Mouse (Mus musculus): ENCODE data around the gene Lonrf2. TPM values are rescaled to one million over a fixed set of nuclear protein-coding genes. Genes with fewer than 3 reads are reported as not detected.

Lonrf2 gene
- total RNA-seq (2021): 1 to 10 TPM; 3.0 to 3.7 TPM
- long read RNA-seq, experiment 1, full-length matches to known transcripts: 3 of 3 reads
- long read RNA-seq, experiment 1, partial matches to known transcripts: 0 of 3 reads
- long read RNA-seq, experiment 1, other reads (novel, unspliced or antisense): 0 of 3 reads
- long read RNA-seq, experiment 2, full-length matches to known transcripts: 2 of 2 reads
- long read RNA-seq, experiment 2, partial matches to known transcripts: 0 of 2 reads
- long read RNA-seq, experiment 2, other reads (novel, unspliced or antisense): 0 of 2 reads

DNA sequence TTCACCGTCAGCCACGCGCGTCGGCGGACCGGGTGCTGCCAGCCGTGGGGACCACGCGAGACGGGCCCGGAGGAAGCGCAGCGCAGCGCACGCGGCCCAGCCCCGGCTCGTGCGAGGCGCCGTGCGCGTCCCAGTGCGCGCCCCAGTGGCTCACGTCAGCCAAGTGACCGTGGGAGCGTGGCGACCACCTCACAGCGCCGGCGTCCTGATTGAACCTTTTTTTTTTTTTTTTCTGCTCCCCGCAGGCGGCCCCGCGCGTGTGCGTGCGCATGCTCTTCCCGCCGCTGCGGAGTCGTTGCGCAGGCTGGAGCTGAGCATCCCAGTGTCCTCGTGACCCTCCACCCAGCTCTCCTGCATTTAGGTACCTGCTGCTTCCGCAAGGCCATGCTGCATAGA, at the start of gene Lonrf2:
Lonrf2 (minus strand) TSS at position 235 of the 396 bp plus-strand sequence.
- no peak for DNase-seq (ENCODE audit: low spot score in 2 of 2)

GRCm38 (mm10) chr1:38885956-38886355, 49.4 kb upstream of the Lonrf2 start:
- DNase-seq (ENCODE audit: low spot score in 2 of 2): no peak

GRCm38 (mm10) chr1:38883766-38884165, 47.3 kb upstream of the Lonrf2 start:
- DNase-seq (ENCODE audit: low spot score in 2 of 2): no peak

GRCm38 (mm10) chr1:38882746-38883145, 46.2 kb upstream of the Lonrf2 start:
- no peak for DNase-seq (ENCODE audit: low spot score in 2 of 2)

- no peak for DNase-seq (ENCODE audit: low spot score in 2 of 2)
Measured at GRCm38 (mm10) chr1:38881366-38881765, 44.9 kb upstream of the Lonrf2 start.

- no peak for DNase-seq (ENCODE audit: low spot score in 2 of 2)
Measured at GRCm38 (mm10) chr1:38876671-38877382, 40.3 kb upstream of the Lonrf2 start.

DNA sequence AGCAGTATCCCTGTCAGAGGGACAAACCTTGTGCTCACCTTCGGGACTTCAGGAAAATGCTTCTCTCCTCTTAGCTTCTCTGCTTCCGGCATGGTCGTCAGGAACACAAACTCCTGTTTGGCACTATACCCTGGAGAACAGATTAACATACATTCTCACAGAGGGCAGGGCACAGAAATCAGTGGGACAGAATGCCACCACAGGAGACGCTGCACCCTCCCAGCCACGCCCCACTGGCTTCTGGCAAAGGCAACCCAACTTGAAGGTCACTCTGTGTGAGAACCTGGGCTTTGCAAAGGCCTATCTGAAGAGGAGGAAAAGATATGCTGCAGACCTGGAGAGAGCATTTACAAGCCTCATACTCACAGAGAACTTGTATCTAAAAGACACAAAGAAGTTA, 37.4 kb upstream of the Lonrf2 start:
- no peak for DNase-seq (ENCODE audit: low spot score in 2 of 2)

GRCm38 (mm10) chr1:38871834-38872233, 35.3 kb upstream of the Lonrf2 start:
- DNase-seq (ENCODE audit: low spot score in 2 of 2): no peak

DNA sequence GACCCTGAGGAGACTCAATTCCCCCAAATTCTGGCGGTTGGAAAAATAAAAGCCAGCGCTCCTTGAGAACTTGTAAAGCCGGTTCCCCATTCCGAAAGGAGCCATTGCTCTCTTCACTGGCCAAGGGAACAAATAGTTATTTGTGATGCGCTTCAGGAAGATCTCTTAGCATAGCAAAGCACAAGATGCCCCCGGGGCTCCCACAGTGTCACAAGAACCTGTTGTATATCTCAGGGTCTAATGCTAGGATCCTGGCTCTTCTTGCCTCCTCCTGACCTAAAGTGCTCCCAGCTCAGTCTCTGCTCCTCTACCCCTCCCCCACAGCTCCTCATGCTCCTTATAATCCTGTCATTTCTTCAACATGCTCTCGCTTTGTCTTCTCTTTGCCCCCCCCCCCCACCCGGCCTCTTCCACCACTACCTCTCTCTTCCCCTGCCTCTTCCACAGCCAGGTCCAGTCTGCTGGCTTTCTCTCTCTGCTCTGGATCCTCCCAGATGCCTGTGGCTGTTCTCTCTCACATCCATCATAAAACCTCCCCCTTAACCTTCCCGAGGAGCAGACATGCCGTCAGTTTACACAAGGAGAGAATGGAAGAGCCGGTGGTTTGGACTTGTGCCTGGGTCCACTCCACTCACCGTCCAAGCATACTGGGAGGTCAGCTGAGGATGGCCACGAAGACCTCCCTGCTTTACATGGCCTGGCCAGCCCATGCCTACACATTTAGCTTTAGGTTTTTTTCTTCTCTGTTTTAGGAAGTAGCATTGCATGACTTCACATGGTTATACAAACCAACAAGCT, 33.1 kb upstream of the Lonrf2 start:
- no peak for DNase-seq (ENCODE audit: low spot score in 2 of 2)

GRCm38 (mm10) chr1:38866242-38866641, 29.7 kb upstream of the Lonrf2 start:
- no peak for DNase-seq (ENCODE audit: low spot score in 2 of 2)

GRCm38 (mm10) chr1:38864341-38864740, 27.8 kb upstream of the Lonrf2 start:
- no peak for DNase-seq (ENCODE audit: low spot score in 2 of 2)

DNA sequence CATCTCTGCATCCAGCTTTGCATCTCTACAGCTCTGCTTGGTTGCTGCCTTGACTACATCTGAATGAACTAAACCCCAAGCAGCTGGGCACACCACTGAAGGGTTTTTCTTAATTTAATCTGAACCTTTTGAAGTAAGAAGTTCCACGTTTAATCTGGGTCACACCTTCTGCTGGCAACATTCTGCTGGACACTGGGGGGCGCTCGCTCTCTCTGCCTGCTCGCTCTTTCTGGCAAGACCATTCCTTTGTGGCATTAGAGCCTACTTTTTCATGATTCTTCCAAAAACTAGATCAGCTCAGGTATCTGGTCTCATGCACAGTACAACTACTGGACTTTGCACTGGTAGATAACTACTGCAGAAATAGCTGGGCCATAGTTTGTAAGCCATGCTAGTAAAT, 25.7 kb upstream of the Lonrf2 start:
- no peak for DNase-seq (ENCODE audit: low spot score in 2 of 2)

DNA sequence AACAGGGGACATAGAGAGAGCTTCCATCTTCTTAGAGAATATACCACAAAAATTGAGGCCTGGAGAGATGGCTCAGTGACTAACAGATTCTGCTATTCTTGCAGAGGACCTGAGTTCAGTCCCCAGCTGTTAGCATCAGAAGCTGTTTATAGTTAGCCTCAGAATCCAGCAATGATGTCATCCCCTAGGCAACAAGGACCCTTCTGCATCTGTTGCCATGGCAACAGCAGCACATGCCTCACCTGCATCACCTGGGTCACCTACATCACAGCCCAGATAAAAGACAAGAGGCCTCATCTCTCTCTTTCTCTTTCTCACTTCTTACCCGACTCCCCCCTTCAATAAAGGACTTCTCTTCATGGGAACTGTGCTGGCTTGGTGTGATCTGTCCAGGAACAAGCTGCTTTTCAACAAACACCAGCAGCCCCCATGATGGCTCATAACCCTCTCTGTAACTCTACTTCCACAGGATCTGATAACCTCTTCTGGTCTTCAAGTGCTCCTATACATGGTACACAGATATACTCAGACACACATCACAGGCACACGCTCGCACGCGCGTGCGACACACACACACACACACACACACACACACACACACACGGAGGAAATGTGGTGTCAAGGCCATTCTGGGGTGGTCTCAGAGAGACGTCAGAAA, 24.5 kb upstream of the Lonrf2 start:
- DNase-seq (ENCODE audit: low spot score in 2 of 2): no peak

- DNase-seq (ENCODE audit: low spot score in 2 of 2): no peak
Measured at GRCm38 (mm10) chr1:38860207-38860606, 23.7 kb upstream of the Lonrf2 start.

DNA sequence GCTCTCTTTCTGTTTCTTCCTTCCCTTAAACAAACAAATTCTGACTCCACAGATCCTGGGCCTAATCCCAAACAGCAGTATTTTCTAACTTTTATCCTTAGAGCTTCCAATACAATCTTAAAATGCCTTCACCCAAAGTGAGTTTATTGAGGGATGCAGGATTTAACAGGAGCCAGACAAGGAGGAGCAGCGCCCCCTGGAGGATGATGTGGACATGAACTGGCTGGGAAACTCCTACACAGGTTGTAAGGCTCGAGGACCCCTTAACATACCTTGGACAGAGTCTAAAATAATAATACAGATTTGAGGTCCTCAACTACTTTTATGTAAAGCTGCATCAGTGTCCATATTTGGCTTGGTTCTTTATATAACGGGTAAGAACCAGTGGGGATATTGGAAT, 19.7 kb upstream of the Lonrf2 start:
- DNase-seq (ENCODE audit: low spot score in 2 of 2): peak in 1 of 2 experiments; percentile 52

DNA sequence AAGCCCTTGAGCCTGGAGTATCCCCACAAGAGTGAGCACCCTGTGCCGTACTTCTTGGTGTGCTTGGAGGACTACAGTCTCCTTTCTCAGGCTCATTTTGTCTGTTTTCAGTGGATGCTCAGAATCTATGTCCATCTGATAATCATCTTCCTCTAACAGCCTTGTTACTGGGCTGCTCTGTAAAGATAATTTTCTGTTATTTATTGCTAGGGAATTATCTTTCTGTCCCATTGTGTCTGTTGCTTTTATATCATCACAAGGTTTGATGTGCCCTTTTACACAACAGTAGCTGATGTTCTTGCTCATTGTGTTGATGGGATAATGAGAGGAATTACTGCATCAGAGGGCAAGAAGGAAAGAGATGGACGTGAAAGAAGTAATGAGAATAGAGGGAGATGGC, 15.7 kb upstream of the Lonrf2 start:
- no peak for DNase-seq (ENCODE audit: low spot score in 2 of 2)

GRCm38 (mm10) chr1:38850650-38851049, 14.1 kb upstream of the Lonrf2 start:
- no peak for DNase-seq (ENCODE audit: low spot score in 2 of 2)

DNA sequence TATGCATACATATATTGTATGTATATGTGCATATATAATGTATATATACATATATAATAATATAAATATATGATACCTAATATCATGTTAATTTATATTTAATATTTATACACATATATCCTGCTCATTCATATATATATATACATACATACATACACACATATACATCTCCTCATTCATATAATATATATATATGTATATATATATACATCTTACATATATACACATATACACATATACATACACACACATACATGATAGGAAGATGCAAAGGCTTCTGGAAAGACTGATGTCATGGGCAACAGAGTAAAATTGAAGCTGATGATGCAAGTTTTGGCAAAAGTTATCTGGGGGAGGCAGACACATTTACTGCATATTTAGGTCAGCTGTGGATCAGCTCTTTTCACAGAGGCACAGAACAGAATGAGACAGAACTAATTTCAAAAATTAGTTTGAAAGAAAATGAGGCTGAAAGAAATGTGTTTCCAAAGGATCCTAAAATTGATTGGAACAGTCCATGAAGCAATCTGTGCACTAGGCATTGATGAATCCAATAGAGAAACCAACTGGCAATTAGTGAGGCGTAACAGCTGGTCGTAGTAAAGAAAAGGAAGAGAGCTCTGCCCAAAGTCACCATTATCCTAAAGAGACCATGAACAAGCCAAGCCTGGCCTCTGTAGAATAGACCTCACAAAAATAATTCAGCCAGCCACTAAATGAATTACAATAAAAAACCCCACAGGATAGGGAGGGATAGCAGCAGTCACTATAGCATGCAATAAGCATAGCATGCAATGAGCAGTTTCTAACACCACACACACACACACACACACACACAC, 12.2 kb upstream of the Lonrf2 start:
- no peak for DNase-seq (ENCODE audit: low spot score in 2 of 2)

DNA sequence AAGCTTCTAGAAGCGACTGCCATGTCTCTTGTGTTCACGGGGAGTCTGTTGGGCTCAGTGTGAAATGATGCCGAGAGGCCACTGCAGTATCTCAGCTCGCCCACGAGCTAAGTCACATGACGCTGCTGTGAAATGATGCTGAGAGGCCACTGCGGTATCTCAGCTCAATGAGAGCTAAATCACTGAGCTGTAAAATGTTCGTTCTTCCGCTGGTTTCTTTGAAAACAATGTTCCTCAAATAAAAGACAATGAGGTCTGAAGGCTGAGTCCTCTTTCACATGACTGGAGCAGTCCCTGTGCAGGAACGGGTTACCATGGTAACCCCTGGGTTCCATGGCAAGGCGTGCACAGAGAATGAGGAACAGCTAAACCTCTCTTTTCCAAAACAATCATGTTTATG, 11.5 kb upstream of the Lonrf2 start:
- DNase-seq (ENCODE audit: low spot score in 2 of 2): no peak

DNA sequence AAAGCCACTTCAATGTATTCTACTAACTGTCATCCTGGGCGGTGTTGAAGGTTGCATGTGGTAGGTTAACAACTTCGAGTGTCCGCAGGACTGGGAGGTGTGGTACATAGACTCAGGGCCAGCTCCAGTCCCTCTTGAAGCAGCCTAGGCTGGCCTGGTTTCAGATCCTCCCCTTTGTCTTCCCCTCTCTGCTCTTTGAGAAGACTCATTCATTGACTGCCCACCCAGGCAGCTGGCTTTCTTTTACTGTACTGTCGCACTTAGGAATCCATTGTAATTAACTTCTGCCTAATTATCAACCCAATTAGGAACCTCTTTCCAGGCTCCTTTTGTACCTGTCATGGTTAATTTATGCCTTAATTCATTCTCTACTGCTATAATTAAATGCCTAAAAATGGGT, 6.8 kb upstream of the Lonrf2 start:
- no peak for DNase-seq (ENCODE audit: low spot score in 2 of 2)

DNA sequence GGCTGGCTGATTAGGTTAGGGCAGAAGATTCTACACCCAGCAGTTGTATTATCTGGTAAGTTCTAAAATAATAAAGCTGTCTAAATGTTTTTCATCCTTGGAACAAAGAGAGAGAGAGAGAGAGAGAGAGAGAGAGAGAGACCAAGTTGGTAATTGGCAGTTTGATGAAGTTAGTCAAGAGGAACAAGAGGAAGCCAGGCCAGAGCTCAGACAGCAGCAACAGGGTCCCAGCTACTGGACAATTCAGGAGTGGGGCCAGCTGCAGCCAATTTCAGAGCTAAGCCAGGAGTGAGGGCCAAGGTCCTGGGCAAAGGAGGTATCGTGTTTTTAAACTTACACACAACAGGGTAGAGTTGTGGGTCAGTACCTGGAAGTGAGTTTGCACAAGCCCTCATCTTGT, 6.3 kb upstream of the Lonrf2 start:
- DNase-seq (ENCODE audit: low spot score in 2 of 2): no peak

All from gastrocnemius, postnatal 4 days (tissue).